Mouse (Mus musculus): ENCODE measurements around the gene Phospho1.

The Phospho1 gene

GRCm38 (mm10) chr11:95842953-95843352 lies 18.7 kb downstream of the Phospho1 start:
- in situ Hi-C loops (cut with MboI; ENCODE audit: low pct_unique_long_range_greater_than_20kb in 1 of 2, low sequenced_read_pairs in 2 of 2, unreplicated experiment in 1 of 2) = no loop called here

DNA sequence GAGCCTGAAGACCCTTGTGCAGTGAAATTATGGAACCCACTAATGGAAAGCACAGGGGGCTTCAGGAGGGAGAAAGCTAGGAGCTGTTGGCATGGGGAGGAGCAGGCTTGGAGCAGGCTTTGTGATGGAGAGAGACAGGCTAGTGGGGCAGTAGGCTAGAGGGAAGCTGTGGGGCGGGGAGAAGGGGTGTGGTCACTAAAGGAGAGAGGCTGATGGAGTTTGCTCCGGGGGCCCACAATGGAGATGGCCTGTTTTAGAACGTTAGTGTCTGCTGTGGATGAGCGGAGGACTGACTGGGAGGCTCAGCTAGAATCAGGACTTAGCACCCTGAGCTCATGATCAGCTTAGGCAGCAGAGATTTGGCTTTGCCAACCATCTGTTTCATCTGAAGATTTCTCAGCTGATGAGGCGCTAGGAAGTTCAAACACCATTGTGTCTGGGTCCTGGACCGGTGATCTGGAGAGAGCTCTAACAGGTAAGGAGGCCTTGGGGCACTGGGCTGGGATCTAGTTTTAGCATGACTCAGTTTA lies 19.2 kb downstream of the Phospho1 start:
- in situ Hi-C loops (cut with MboI; ENCODE audit: low pct_unique_long_range_greater_than_20kb in 1 of 2, low sequenced_read_pairs in 2 of 2, unreplicated experiment in 1 of 2) = no loop called here

DNA sequence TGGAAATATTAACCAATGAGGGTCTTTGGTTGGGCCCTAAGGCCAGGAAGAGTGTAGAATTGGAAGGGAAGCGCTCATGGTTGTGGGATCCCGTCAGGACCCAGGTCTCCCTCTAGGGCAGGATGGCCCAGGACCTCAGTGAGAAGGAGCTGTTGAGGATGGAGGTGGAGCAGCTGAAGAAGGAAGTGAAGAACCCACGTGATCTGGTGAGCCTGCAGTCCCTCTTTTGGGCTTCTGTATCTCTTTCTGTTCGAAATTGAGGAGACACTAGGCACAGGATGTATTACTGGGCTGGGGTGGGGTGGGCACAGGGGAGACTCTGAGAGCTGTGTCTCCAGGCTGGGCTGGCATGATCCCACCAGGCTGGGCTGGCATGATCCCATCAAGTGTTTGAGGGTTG lies 20.6 kb downstream of the Phospho1 start:
- in situ Hi-C loops (cut with MboI; ENCODE audit: low pct_unique_long_range_greater_than_20kb in 1 of 2, low sequenced_read_pairs in 2 of 2, unreplicated experiment in 1 of 2) = no loop called here

DNA sequence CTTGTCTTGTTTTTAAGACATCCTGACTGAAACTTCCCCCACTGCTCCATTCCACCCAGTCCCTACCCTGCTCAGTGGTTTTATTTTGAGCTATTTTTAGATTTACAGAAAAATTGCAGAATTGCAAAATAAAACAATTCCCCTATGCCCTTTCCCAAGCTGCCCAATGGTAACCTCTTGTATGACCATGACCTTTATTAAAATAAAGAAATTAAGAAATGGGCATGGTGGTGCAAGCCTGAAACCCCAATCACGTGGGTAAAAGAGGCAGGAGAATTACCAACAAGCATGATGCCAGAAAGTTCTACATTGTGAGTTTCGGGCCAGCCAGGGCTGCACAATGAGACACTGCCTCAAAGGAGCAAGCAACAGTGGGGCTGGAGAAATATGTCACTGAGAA lies 26.6 kb downstream of the Phospho1 start:
- in situ Hi-C loops (cut with MboI; ENCODE audit: low pct_unique_long_range_greater_than_20kb in 1 of 2, low sequenced_read_pairs in 2 of 2, unreplicated experiment in 1 of 2) = loop anchor here in 1 of 2 experiments (5.0 kb wide), 1 partner anchor 69 kb away; no protein-coding TSS in a partner anchor

GRCm38 (mm10) chr11:95853684-95854083 lies 29.4 kb downstream of the Phospho1 start:
- in situ Hi-C loops (cut with MboI; ENCODE audit: low pct_unique_long_range_greater_than_20kb in 1 of 2, low sequenced_read_pairs in 2 of 2, unreplicated experiment in 1 of 2) = loop anchor here in 1 of 2 experiments (5.0 kb wide), 1 partner anchor 71 kb away; no protein-coding TSS in a partner anchor

- in situ Hi-C loops (cut with MboI; ENCODE audit: low pct_unique_long_range_greater_than_20kb in 1 of 2, low sequenced_read_pairs in 2 of 2, unreplicated experiment in 1 of 2) = no loop called here
Observed at GRCm38 (mm10) chr11:95857306-95857705, 33.0 kb downstream of the Phospho1 start.

GRCm38 (mm10) chr11:95857716-95858527 lies 33.6 kb downstream of the Phospho1 start:
- in situ Hi-C loops (cut with MboI; ENCODE audit: low pct_unique_long_range_greater_than_20kb in 1 of 2, low sequenced_read_pairs in 2 of 2, unreplicated experiment in 1 of 2) = no loop called here

DNA sequence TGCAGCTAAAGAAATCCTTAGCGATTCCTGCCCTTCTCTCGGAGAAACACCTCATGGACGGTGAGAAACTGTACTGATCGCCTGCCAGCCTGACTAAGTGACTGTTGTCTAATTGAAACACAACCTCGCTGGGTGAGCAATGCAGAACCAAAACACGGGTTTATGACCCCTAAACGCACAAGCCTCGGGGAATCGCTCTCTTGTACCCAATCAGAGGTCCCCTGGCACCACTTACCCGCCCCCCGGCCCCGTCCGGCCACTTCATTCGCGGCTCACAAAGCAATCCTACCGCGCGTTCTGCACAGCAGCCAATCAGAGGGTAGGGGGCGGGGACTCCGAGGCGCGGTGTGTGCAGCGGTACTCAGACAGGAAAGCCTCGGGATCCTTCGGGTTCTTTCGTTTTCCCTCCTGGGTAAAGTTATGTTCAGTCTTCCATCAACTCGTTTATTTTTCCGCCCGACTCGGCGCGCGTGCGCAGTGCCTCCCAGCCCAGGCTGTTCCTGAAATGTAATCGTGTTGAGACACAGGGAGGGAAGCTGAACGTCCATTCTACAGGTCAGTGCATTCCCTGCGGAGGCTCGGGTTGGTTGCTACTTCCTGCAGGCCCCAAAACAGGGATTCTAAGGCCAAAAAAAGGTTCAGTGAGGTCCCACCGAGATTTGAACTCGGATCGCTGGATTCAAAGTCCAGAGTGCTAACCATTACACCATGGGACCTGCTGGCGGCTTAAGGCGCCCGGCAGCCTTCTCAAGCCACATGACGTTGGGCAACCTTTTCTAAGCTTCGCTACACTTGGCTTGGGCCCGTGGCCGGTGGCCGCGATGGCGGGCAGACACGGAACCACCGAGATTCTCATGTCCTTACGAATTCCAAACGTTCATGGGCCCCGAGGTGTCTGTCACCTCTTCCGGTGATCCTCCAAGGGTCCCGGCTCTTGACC lies 34.5 kb downstream of the Phospho1 start:
- in situ Hi-C loops (cut with MboI; ENCODE audit: low pct_unique_long_range_greater_than_20kb in 1 of 2, low sequenced_read_pairs in 2 of 2, unreplicated experiment in 1 of 2) = no loop called here

DNA sequence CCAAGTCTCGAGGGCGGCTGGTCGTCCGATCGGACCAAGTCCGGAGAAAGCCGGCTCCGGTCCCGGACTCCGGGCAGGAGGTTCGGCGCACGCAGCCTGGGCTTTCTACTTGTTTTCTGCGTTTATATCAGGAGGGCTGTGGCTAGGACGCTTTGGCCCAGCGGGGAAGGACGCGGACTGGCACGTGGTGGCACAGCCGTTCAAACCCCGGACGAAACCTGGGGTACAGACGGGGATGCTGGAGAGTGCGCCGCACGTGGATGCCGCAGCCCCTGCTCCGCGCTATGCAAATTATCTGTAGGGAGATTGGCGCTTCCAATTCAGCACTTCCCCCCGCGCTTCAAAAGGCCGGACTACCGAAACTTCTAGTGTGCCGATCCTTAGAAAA lies 35.2 kb downstream of the Phospho1 start:
- in situ Hi-C loops (cut with MboI; ENCODE audit: low pct_unique_long_range_greater_than_20kb in 1 of 2, low sequenced_read_pairs in 2 of 2, unreplicated experiment in 1 of 2) = no loop called here

GRCm38 (mm10) chr11:95860071-95860490 lies 35.8 kb downstream of the Phospho1 start:
- in situ Hi-C loops (cut with MboI; ENCODE audit: low pct_unique_long_range_greater_than_20kb in 1 of 2, low sequenced_read_pairs in 2 of 2, unreplicated experiment in 1 of 2) = no loop called here

GRCm38 (mm10) chr11:95861397-95861796 lies 37.1 kb downstream of the Phospho1 start:
- in situ Hi-C loops (cut with MboI; ENCODE audit: low pct_unique_long_range_greater_than_20kb in 1 of 2, low sequenced_read_pairs in 2 of 2, unreplicated experiment in 1 of 2) = no loop called here

DNA sequence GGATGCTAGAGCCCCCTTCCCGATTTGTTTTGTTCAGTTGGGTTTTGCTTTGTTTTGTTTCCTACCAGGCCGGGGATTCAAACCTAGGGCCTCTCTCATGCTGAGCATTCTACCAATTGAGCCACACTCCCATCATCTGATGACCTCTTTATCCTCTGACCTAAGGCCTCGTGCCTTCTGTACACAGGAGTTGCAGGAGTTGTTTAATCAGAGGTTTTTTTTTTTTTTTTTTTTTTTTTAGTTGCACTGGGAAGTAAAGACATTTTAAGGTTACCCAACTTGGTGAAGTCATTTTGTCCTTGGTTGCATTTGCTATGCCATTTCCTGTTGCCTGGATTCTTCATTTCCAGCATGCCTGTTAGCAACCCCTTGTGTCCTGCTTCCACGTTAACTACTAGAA lies 45.1 kb downstream of the Phospho1 start:
- in situ Hi-C loops (cut with MboI; ENCODE audit: low pct_unique_long_range_greater_than_20kb in 1 of 2, low sequenced_read_pairs in 2 of 2, unreplicated experiment in 1 of 2) = no loop called here

GRCm38 (mm10) chr11:95869918-95870470 lies 45.7 kb downstream of the Phospho1 start:
- in situ Hi-C loops (cut with MboI; ENCODE audit: low pct_unique_long_range_greater_than_20kb in 1 of 2, low sequenced_read_pairs in 2 of 2, unreplicated experiment in 1 of 2) = no loop called here

- in situ Hi-C loops (cut with MboI; ENCODE audit: low pct_unique_long_range_greater_than_20kb in 1 of 2, low sequenced_read_pairs in 2 of 2, unreplicated experiment in 1 of 2) = no loop called here
Observed at GRCm38 (mm10) chr11:95875804-95876203, 51.5 kb downstream of the Phospho1 start.

GRCm38 (mm10) chr11:95876296-95876695 lies 52.0 kb downstream of the Phospho1 start:
- in situ Hi-C loops (cut with MboI; ENCODE audit: low pct_unique_long_range_greater_than_20kb in 1 of 2, low sequenced_read_pairs in 2 of 2, unreplicated experiment in 1 of 2) = no loop called here

GRCm38 (mm10) chr11:95879861-95880260 lies 55.6 kb downstream of the Phospho1 start:
- in situ Hi-C loops (cut with MboI; ENCODE audit: low pct_unique_long_range_greater_than_20kb in 1 of 2, low sequenced_read_pairs in 2 of 2, unreplicated experiment in 1 of 2) = loop anchor here (10.0 kb wide), 1 partner anchor 155 kb away; the partner anchor contains the start of gene Snf8 (in 2 of the 2)

All from mouse embryonic stem cell (cell line).